Mouse (Mus musculus) adrenal gland, postnatal 14 days (tissue): ENCODE data around the gene BC107364. TPM values are rescaled to one million over a fixed set of nuclear protein-coding genes. Genes with fewer than 3 reads are reported as not detected.
"Not testable (repeated sequence)": the region's sequence is repeated elsewhere in the genome, so short reads cannot be mapped to it uniquely, and the experiment has no call there.

Experiments used
- DNase-seq: peaks from one replicate; pipeline ENCODE4 v3.0.0; 2021; ENCODE audit warnings: mixed read lengths
- total RNA-seq: library from RNA; stranded (reverse); gene quantifications from 2 replicates; pipeline ENCODE4 v1.2.3, GENCODE M21; 2021

BC107364 gene
- total RNA-seq, 1 experiment from 2014 or later = not detected

DNA sequence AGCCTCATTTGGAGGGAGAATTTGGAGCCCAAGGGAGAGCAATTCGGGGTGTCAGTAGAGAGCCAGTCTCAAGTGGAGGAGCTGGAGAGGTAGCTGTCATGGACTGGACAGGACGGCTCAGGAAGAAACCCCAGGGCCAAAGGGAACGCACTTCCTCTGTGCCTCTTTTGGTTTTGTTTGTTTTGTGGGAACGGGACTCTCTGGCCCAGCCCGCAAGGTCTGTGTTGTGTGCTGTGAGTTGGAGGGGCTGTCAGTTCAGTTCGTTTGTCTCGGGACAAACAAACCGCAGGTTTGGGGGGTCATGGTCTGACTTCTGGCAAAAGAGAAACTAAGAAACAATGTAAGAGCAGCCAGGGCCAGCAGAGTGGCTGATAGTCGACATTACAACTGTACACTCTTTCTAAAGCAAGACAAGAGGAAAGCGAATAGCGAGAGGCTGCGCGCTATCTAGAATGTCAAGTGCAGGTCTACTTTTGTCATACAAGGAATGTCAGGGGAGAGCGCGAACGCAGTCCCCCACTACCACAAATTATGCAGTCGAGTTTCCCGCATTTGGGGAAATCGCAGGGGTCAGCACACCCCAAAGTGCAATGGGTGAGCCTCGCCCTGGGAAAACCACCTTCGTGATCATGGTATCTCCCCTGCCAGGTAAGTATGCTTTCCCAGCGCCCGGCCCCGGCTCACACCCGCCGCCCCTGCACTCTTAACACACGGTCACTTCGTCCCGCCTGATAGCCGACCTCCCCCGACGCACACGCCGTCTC lies 34.1 kb upstream of the BC107364 start:
- DNase-seq = not testable (repeated sequence)

DNA sequence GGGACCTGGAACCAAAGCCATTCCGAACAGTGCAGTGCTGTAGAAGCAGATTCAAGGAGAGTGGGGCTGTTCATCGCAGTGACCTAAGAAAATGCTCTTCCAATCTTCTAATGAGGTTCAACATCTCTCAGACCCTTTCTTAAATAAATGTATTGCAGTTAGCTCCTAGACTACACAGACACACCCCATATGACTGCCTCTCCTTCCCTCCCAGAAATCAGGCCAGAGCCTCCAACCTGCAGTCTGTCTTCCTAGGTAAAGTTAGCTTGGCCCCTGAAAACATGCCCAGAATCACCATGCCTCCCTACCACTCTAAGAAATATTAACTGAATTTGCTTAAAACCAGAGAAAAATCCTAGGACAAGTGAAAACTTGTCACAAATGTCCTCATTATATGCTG lies 33.3 kb upstream of the BC107364 start:
- DNase-seq = no peak

DNA sequence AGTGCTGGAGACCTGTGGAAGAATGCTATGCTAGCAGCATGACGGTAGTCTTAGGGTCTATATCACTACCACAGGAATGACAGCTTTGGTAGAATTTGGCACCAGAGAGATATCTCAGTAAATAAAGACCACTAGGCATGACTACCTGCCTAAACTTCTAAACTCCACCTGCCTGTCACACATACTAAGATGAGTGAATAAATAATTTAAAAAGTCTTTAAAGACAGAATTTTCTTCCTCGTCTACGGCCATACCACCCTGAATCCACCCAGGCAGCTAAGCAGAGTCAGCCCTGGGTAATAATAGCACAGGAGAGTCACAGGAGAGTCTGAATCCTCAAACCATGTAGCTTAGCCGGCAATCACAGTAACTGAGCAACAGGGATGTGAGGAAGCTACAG lies 32.8 kb upstream of the BC107364 start:
- no peak for DNase-seq

DNA sequence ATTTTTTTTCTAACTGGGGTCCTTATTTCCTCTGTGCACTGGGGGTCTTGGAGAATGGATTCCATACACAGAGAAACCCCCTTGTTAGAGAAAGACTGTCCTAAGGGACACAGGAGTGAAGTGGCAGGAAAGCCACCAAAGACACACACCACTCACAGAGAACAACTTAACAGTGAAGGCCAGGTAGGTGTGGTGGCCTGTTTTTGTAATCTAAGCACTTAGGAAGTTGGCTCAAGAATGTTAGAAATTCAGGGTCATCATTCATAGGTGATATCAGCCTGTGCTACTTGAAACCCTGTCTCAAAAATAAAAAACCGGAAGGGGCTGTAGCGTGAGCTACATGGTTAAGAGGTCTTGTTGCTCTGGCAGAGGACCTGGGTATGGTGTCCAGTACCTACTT lies 31.8 kb upstream of the BC107364 start:
- DNase-seq = no peak

DNA sequence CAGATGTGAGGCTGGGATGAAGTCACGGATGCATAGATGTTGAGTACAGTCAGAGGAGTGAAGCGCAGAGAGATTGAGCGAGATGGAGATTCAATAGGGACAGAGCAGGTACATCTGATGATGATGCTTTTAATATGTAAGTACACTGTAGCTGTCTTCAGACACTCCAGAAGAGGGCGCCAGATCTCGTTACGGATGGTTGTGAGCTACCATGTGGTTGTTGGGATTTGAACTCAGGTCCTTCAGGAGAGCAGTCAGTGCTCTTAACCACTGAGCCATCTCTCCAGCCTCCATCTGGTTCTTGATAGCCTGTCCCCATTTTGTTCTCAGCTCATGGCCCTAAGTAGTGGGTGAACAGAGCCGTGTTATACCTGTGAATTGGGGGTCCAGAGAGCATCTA lies 30.9 kb upstream of the BC107364 start:
- DNase-seq = not testable (repeated sequence)

DNA sequence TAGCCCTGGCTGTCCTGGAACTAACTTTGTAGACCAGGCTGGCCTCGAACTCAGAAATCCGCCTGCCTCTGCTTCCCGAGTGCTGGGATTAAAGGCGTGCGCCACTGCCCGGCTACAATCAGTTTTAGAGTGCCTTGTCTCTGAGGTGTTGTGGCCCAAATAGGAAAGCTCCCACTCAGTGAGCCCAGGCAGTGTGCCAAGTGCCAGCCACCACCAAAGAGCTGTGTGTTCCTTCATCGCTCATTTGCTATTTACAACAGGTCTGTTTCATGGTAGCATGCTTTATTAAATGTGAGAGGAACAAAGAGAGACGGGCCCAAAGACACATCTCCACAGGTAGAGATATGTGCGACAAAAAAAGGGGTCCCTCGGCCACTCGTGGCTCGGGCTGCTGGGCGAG lies 30.3 kb upstream of the BC107364 start:
- DNase-seq = no peak

DNA sequence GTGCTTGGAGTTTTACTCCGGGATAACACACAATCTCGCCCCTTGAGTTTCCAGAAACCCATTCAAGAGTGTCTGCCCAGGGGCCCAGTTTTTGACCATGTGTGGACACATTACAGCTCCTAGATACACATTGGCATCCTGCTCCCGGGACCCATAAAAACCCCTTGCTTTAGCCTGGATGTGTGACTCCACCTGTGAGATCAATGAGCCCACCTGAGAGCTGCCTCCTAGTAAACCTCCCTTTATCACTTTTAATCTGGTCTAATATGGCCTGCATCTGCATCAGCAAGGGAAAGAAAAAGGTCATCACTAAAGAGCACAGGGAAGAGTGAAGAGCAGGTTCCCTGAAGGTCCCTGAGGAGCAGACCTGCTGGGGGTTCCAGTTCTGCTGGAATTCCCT lies 29.8 kb upstream of the BC107364 start:
- no peak for DNase-seq

DNA sequence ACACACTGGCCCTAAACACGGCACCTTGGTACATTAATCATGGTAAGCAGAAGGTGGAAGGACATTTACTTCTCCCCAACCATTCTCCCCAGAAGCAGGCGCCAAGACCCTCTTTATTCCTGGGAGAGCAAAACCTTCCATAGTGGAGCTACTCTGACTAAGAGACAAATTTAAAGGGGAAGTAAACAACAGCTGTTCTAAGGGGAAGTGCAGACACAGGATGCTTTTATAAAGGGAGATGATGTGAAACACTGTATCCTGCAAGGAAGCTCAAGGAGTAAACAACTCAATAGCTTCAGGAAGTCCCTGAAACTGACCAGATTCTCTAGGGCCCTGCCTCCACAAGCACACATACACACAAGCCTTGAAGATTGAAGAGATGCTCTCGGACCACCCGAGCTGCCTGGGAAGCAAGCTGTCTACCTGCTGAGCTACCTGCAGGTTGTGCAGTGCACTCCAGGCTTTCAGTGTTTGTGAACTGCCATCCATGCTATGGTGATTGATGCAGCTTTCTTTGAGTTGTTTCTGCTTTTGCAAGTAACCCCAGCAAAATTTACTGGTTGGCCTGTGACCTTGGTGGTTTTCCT lies 28.7 kb upstream of the BC107364 start:
- DNase-seq = no peak

DNA sequence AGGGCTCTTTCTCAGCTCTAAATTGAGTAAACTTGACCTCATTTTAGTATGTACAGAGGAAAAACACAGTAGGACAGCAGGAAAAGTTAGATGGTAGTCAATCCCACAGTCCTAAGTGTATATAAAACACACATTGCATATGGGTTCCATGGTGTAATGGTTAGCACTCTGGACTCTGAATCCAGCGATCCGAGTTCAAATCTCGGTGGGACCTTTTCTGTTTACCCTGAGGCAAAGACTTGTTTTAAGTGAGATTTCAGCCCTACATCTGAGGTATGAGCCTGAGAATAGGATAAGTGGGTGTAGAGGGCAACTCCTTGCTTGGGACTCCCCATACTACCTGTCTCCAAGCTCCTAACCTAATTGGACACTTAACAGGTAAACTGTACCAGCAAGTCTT lies 27.1 kb upstream of the BC107364 start:
- no peak for DNase-seq

DNA sequence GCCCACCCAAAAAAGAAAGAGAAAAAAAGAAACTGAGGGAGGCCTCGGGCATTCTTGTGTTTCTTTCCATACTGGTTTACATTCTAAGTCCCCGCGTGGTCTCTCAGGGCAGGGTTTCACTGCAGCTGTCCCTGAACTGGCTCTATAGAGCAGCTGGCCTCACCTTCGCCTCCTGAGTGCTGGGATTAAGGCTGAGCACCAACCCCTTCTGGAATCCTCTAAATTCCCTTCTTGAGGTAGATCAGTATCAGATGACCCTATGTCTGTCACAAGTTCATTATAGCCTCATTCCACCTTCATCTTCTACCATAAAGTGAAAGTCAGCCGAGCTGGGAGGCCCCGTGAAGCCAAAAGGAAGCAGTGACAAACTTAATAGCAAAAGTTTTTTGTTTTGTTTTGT lies 25.5 kb upstream of the BC107364 start:
- no peak for DNase-seq

DNA sequence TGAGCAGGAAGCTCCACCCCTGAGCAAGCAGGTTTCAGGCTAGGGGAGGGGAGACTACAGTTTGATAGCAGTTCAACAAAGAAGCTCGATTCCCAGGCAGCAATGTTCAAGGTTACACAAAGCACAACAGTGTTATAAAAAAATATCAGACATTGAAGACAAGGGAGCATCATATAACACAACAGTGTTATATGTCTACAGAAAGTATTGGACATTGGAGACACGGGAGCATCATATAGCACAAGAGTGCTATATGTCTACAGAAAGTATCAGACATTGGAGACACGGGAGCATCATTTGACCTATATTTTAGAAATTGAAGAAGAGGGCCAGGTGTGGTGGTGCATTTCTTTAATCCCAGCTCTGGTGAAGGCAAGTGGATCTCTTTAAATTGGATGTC lies 25.0 kb upstream of the BC107364 start:
- no peak for DNase-seq

DNA sequence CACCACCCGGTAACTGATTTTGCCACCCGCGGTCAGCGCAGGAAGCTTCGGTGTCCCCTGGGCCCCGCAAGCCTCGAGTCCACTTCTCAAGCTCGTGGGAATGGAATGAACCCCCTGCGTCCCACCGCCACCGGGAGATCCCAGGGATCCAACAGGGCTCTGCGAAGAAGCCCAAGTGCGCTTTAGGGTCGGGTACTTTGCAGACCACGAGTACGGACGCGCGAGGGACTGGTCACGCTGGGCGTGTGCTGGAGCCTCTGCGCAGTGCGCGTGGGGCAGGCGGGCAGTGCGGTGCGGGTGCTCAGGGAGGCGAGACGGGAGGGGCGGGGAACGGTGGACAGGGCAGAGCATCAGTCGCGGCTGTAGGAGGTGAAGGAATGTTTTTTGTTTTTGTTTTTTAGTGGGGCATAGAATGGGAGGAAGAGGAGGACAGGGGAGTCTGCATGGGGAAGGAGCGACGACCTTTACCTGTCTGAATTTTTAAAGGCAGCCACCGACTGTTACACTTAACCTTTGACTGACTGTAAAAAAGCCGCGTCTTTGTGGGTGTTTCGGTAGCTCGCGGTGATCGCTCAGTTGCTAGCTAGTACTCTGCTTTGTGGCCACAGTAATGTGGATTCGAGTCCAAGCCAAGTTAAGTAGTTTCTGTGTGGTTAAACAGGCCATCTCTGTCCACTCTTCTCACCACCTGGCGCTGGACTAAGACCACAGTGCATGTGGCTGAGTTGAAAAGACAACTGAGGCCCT lies 23.0 kb upstream of the BC107364 start:
- no peak for DNase-seq

DNA sequence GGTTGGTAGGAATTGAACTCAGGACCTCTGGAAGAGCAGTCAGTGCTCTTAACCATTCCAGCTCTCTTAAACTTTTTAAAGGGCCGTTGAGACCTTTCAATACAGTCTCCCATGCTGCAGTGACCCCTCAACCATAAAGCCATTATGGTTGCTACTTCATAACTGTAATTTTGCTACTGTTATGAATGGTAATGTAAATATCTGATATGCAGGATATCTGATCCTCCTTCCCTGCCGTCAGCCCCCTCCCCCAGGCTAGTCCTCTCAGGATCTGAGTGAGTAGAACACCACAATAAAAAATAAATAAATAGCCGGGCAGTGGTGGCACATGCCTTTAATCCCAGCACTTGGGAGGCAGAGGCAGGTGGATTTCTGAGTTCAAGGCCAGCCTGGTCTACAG lies 21.4 kb upstream of the BC107364 start:
- not testable (repeated sequence) for DNase-seq

DNA sequence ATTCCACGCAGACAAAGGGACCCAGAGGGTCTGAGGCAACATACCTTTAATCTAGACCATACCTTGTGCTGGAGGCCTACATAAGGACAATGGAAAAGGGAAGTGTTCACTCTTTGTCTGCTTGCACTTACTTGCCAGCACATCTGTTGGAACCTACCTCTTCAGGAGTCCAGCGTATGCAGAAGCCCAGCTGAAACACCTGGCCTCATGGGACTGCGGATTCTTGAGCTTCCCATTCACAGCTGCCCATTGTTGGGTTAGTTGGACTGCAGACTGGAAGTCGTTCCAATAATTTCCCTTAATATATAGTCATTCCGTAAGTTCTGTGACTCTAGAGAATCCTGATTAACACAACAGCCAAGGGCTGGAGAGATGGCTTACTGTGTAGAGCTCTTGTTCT lies 20.0 kb upstream of the BC107364 start:
- DNase-seq = no peak

DNA sequence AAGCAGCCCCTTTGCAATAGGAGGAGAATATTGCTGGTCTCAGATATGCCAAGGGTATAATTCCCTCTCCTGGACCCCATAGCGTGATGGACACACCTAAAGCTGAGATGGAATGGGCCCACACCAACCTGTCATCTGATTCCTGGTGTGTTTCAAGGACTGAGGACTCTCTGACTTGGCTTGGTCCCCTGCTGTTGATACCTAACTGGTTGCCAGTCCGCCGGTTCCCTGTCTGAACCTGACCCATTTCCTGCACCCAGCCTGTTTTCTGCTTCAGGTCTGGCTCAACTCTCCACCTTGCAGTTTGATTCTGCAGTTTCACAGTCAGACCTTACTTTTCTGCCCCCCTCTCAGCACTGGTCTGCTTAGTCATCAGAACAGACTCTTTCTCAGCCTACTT lies 17.5 kb upstream of the BC107364 start:
- DNase-seq = no peak

DNA sequence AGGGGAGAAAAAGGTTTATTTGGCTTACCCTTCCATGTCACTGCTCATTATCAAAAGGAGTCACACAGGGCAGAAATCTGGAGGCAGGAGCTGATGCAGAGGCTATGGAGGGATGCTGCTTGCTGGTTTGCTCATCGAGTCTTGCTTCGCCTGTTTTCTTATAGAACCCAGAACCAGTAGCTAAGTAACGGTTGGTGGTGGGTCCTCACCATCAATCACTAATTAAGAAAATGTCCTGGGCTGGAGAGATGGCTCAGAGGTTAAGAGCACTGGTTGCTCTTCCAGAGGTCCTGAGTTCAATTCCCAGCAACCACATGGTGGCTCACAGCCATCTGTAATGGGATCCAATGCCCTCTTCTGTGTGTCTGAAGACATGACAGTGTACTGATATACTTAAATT lies 16.2 kb upstream of the BC107364 start:
- DNase-seq = not testable (repeated sequence)

DNA sequence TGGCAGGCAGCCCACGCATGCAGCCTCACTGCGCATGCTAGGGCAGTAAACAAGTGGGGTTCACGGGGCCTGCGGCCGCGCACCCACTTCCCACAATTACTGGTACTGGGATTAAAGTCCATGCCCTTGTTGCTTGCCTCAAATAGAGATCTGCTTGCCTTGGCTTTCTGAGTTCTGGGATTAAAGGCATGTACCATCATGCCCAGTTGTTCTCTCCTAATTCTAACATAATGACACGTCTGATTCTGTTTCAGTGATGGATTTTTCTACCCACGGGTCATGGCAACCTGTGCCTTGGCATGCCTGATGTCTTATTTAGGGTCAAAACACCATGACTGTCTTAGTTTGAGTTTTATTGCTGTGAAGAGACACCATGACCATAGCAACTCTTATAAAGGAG lies 15.5 kb upstream of the BC107364 start:
- no peak for DNase-seq

DNA sequence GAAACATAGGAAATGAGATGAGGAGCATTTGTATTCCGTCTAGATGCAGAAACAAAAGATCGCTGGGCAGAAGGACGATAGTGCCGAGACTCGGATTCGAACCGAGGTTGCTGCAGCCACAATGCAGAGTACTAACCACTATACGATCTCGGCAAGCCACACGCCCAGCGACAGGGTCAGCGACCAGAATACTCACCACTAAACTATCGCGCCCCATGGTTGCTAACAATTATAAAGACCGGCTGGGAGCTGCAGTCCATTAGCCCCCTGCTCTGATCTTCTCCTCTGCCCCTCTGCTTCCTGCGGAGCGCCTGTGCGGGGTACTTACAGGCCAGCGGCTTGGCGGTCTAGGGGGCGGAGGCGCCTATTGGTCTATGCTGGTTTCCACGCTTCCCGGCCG lies 11.8 kb upstream of the BC107364 start:
- no peak for DNase-seq

DNA sequence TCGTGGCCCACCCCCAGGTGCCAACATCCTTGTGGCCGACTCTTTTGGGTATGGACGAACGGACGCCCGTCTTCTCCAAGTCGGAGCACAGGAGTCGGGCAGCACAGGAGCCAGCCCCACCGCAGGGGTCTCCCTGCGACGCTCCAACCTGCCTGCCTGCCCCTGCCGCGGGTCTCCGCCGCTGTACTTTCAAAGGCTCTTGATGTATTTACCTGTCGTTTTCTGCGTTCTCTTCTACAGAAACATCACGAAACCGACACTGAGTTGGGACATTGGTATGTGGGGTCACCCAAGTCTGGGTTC lies 8.4 kb upstream of the BC107364 start:
- DNase-seq = not testable (repeated sequence)

DNA sequence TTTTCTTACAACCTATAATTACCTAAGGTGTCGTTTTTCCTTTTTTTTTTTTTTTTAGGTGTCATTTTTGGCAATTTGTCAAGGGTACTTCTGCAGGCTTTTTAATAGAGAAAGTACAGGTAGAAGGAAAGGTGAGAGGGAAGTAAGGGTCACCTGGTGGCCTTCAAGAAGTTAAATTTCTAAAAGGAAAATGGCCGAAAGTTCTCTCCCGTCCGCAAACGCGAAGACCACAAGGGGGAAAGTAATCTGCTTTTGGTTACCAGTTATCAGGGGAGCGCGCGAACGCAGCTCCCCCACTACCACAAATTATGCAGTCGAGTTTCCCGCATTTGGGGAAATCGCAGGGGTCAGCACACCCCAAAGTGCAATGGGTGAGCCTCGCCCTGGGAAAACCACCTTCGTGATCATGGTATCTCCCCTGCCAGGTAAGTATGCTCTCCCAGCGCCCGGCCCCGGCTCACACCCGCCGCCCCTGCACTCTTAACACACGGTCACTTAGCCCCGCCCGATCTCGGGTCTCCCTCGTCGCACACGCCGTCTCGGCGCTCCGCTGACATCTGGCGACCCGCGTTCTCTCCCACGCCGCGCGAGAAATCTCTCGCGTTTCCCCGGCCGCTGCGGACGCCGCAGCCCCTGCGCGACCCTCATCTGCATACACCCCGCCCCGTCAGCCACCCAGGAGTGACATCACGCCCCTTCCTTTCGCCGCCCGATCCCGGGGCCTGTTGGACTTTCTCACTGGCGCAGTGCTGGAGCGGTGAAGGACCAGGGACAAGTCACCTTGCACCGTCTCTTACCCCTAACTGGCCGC lies 7.9 kb upstream of the BC107364 start:
- not testable (repeated sequence) for DNase-seq

DNA sequence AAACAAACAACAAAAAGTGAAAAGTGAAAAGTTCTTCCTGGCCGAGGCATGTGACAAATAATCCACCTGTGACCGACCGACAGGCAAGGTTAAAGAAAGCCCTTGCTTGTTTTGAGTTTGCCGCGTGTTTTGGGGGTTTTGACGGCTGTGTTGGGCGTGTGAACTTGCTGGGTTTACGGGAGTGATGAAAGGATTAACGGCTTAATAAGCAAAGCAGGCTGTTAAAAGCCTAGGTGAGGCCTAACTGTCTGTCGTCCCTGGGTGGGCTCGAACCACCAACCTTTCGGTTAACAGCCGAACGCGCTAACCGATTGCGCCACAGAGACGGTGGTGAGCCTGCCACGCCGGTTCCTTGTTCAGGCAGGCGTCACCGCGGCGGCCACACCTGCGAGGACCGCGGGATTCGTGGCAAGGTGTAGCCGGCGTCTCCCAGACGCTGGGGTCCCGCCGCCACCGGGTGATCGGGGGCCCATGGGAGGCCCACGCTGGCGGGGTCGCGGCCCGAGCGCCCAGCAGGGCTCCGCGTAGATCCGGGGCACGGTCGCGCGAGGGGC lies 6.9 kb upstream of the BC107364 start:
- not testable (repeated sequence) for DNase-seq

DNA sequence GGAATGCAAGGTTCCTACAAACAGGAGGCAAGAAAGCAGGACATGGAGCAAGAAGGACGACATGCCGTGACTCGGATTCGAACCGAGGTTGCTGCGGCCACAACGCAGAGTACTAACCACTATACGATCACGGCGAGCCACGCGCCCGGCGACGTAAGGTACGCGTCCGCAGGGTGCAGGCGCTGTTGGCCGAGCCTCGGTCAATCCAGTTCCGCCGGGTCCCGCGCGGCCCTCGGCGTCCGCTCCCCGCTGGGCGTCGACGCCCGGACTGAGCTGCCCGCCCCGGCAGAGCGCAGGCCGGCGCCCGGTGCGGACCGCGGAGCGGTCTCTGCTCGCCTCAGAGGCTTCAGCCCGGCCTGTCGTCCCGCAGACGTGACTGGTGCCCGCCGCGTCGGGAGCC lies 5.9 kb upstream of the BC107364 start:
- DNase-seq = not testable (repeated sequence)
